Mouse (Mus musculus) kidney, postnatal 4 days (tissue): ENCODE measurements at regions not wholly inside any gene's neighbourhood (a gene's known extent, or its start where the extent isn't known, plus 50 kb on each side); places are given as distances from the start of the nearest gene placed in this dataset.
A peak's percentile ranks its signal among the peaks of the same experiment; 100 is the strongest.
"Not testable (repeated sequence)": the region's sequence is repeated elsewhere in the genome, so short reads cannot be mapped to it uniquely, and the experiment has no call there.

ENCODE experiments used
- DNase-seq, 2 experiments: peaks; one replicate each; pipeline ENCODE4 v3.0.0; 2021; ENCODE audit warnings: mixed read lengths in 2 of 2

DNA sequence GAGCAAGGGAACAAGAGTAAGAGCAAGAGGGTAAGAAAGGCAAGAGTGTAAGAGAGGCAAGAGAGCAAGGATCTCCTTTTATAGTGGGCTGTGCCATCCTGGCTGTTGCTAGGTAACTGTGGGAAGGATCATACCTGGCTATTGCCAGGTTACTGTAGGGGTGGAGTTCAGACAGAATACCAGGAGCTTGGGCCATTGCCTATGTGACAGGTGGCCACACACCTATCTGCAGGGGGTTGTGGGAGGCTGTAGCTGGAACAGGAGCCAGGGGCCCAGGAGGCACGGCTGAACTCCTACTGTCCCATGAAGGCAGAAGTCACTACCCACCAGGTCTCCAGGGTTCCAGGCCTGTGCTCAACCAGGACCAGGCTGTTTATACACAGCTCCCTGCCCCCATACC, 1149.0 kb downstream of the 9330182O14Rik start:
- no peak for DNase-seq

DNA sequence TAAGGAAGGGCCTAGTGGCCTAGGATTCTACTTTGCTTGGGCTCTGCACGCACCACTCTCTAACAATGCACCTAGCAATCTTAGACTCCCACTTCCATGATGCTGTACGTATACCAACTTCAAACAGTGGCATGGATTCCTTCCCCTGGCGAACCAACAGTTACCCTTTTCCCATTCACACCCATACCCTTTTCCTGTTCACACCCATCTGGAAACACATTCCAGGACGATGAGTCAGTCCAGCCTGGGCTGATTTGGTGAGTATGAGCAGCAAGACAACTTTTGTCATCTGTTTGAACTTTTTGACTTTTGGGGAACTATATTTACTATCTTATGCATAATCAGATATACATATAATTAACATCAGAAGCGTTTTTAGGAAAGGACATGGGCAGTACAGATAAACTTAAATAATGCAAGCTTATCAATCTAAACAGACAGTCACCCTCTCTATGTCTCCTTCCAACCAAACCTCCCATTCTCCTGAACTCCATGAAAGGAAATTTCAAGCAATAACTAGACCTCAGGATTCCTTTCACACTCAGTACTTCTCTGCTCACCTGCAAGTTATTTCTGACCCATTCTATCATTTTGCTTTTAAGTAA, 1152.7 kb downstream of the 9330182O14Rik start:
- no peak for DNase-seq

- DNase-seq: peak; percentile 10 to 30
Observed at GRCm38 (mm10) chr15:41297419-41297818, 1163.3 kb downstream of the 9330182O14Rik start.

GRCm38 (mm10) chr15:41306638-41307037, 1172.5 kb downstream of the 9330182O14Rik start:
- DNase-seq: no peak

DNA sequence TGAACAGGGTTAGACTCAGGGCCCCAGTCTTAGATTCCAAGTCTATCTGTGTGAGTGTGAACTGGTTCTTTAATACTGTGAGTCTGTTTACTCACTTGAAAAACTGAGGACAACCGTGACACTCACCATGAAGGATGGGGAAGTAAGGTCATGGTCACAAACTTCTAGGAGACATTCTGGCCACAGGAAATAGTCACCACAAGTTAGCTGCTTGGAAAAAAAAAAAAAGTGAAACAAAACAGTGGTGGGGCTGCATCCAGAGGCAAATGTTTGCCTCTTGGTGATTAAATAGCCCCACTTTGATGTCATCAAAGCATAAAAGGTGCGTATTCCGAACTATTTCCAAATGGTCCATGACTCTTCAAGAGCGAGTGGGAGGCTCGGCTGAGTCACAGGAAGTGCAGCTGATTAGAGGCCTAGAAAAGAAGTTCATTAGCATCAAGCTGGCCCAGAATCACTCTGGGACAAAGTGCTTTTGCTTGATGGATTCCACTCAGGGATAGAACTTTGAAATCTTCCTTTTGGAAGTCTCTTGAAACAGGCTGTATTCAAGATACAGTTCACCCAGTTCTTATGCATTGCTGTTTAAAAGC, 1177.7 kb downstream of the 9330182O14Rik start:
- no peak for DNase-seq

- DNase-seq: no peak
Observed at GRCm38 (mm10) chr15:41314916-41315315, 1180.8 kb downstream of the 9330182O14Rik start.

DNA sequence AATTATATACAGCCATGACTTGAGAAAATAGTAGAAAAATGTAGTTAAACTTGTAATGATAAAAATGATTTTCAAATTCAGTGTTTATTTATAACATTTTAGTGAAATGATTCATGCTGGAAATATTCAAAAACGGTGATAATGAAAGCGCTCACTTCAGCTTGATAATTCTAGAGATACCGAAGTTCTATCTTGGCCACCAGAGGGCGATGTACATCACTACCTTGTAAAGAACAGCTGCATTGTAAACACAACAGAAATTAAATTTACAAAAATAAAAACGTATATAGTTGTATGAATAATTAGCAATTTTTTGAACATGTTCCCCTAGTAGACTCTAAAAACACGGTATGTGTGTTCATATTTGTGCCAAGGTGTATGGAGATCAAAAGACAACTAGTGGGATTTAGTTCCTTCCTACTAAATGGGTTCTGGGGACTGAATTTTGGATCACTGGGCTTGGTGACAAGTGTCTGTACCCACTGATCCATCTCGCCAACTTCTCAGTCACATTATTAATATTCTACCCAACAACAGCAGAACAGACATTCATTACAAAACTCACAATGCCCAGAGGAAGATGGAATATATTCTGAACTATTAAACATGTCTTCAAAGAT, 1191.6 kb downstream of the 9330182O14Rik start:
- peak; percentile 67 to 70 for DNase-seq

GRCm38 (mm10) chr15:41329286-41329685, 1195.1 kb downstream of the 9330182O14Rik start:
- no peak for DNase-seq

GRCm38 (mm10) chr15:41330085-41330484, 1195.9 kb downstream of the 9330182O14Rik start:
- DNase-seq: no peak

DNA sequence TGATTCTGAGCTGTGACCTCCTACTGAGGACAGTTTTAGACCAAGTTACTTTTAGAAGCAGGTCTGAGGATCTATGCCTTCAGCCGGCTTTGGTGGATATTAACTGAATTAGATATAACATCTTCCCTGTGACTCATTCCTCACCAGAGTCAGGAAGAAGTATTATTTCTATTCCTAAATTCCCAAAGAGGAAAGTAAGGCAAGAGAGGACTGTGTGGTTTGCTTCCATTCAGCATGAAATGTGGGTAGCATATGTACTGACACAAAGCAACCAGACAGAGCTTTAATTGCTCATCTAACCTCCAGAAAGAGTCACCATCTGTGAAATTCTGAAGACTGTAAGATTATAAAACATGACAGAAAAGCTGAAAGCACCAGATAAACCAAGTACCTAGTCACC, 1198.3 kb downstream of the 9330182O14Rik start:
- no peak for DNase-seq

DNA sequence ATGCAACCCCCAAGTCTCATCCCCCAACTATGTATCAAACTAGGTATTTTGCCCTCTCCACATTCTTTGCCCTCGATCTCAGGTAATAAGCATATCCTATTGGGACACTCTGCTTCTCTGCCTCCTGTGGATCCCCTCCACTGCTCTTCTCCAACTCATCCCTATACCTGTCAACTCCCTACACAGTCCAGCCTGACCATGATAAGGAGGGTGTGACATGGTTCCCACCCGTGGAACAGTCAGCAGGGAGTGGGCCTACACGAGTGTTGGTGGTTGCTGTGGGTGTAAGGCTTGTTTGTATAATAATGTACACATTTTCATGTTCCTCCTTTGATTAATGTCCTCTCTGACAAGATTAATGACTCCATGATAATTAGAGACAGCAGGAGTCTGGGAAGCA, 1199.0 kb downstream of the 9330182O14Rik start:
- DNase-seq: no peak

- DNase-seq: not testable (repeated sequence)
Observed at GRCm38 (mm10) chr15:41340621-41341020, 1206.5 kb downstream of the 9330182O14Rik start.

- no peak for DNase-seq
Observed at GRCm38 (mm10) chr15:41345554-41345953, 1211.4 kb downstream of the 9330182O14Rik start.

GRCm38 (mm10) chr15:41347221-41347620, 1213.1 kb downstream of the 9330182O14Rik start:
- no peak for DNase-seq

GRCm38 (mm10) chr15:41352129-41352528, 1218.0 kb downstream of the 9330182O14Rik start:
- no peak for DNase-seq

DNA sequence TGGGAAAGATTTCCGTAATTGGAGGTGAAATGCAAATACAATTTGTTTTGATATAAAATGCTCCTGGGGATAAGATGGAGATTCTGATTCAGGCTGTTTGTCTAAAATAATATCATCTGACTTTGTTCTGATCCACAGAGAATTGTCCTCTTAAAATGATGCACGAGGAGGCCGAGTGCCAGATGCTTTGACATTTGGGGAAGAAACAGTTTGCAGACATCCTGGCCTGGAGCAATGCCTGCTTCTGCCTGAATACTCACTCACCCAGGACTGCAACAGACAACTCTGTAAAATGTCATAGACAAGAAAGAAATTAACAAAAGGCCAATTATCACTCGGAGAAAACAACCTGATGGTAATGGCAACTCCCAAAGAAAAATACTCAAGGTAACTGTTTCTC, 1225.1 kb downstream of the 9330182O14Rik start:
- DNase-seq: no peak

GRCm38 (mm10) chr15:41374669-41375068, 1240.5 kb downstream of the 9330182O14Rik start:
- DNase-seq: no peak

DNA sequence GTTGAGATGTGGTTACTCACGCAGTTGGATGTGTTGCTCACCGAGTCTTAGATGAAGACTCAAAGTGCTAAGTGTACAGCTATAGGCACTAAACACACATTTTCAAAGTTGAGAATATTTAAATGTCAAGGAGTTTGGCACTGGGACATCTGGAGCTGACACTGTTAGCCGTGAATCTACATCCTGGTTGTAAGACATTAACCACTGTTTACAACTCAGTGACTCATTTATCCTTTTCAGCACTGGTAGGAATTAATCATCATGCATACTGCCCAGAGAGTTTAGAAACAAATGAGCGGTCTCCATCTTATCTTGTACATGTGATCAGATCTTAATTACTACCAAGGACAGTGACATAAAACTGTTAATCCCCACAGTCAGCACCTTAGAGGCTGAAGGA, 1241.7 kb downstream of the 9330182O14Rik start:
- no peak for DNase-seq

- no peak for DNase-seq
Observed at GRCm38 (mm10) chr15:41379637-41380036, 1245.5 kb downstream of the 9330182O14Rik start.

- DNase-seq: no peak
Observed at GRCm38 (mm10) chr15:41380429-41380828, 1246.3 kb downstream of the 9330182O14Rik start.

DNA sequence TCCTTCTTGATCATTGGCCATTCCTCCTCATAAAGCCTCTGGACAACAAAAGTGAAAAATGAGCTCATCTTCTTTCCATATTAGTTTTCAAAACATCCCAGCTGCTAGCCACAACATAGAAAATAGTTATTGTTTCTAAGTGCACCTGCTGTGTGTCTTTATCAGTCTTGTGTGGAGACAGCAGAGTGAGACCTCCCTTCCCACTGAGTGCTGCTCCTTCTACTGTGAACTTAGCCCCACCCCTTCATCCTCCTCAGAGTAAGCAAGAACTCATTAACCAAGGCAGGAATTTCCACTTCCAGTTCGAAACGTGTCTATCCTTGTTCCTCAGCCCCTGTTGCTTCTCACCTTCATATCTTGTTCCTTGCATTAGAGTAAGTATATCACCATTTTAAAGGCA, 1256.5 kb downstream of the 9330182O14Rik start:
- no peak for DNase-seq
